Mouse (Mus musculus): ENCODE data around the gene Mapk8ip2.

- no peak for TF ChIP-seq POLR2A (IDR thresholded peaks at IDR 0.05; ENCODE audit: borderline replicate concordance, extremely low read depth, insufficient read depth, insufficient read length, poor library complexity, severe bottlenecking)
- no peak for TF ChIP-seq CTCF (IDR thresholded peaks at IDR 0.05; ENCODE audit: borderline replicate concordance, extremely low read depth, insufficient read depth, insufficient read length)
Measured at GRCm38 (mm10) chr15:89465052-89465451, 11.3 kb downstream of the Mapk8ip2 start.
